11 mouse cellular contexts compared by ENCODE assay signal in genomic region chr14:16328959-16329480, GRCm38 (mm10). TPM values are rescaled to one million over a fixed set of nuclear protein-coding genes. Genes with fewer than 3 reads are reported as not detected.
DNase-seq lines count a peak whose midpoint lies in the region; ATAC-seq lines count a peak whose summit lies in the region.
"Had no signal": no experiment of that assay in that cellular context is flagged by ENCODE, and none has a peak within 500 bp of the region (broad histone marks: within the 10 kb centered on the region; RNA-seq: fewer than 3 reads in every experiment).

No protein-coding gene starts in this region.

- no peak for DNase-seq in heart, adult 11 months
- DNase-seq in lung, adult 18-20 months: no peak
- DNase-seq in adrenal gland, adult 2 months: no peak
- no peak for DNase-seq in frontal cortex, postnatal 36 days (ENCODE audit: low spot score in 2 of 2)
- DNase-seq: adrenal gland, adult 8-10 months; cerebellum, postnatal 36 days had no signal

- 33% methylated on average over 5 of the region's 5 CpGs for WGBS in heart, embryonic 11.5 days (ENCODE audit: insufficient replicate concordance)
- WGBS in lung, embryonic 16.5 days: 36% methylated on average over 5 of the region's 5 CpGs
- WGBS in embryonic facial prominence, embryonic 15.5 days: 32% methylated on average over 5 of the region's 5 CpGs
- WGBS in stomach, embryonic 16.5 days: 47% methylated on average over 5 of the region's 5 CpGs

- H3K36me3 ChIP-seq in heart, embryonic 11.5 days (ENCODE audit: control insufficient read depth, insufficient read depth, low read length): no peaks in the 10 kb centered on the region
- H3K36me3 ChIP-seq in lung, embryonic 16.5 days (ENCODE audit: control insufficient read depth, insufficient read depth, low read length): no peaks in the 10 kb centered on the region
- no peaks in the 10 kb centered on the region for H3K36me3 ChIP-seq in embryonic facial prominence, embryonic 15.5 days
- H3K36me3 ChIP-seq in stomach, embryonic 16.5 days (ENCODE audit: control insufficient read depth, insufficient read depth, low read length): no peaks in the 10 kb centered on the region

- H3K9ac ChIP-seq in heart, embryonic 11.5 days (ENCODE audit: low read depth, low read length): no peak overlapping the region
- H3K9ac ChIP-seq in lung, embryonic 16.5 days (ENCODE audit: low read length): peak overlapping the region; percentile 13; the same call in 1 of the 2 replicates
- no peak overlapping the region for H3K9ac ChIP-seq in embryonic facial prominence, embryonic 15.5 days
- H3K9ac ChIP-seq in stomach, embryonic 16.5 days (ENCODE audit: low read length): peak overlapping the region; percentile 16; the same call in 1 of the 2 replicates

- no peak overlapping the region for H3K4me2 ChIP-seq in heart, embryonic 11.5 days
- H3K4me2 ChIP-seq in lung, embryonic 16.5 days (ENCODE audit: low read depth, low read length): no peak overlapping the region
- H3K4me2 ChIP-seq in embryonic facial prominence, embryonic 15.5 days (replicated peaks): no peak overlapping the region
- H3K4me2 ChIP-seq in stomach, embryonic 16.5 days (ENCODE audit: low read depth, low read length): peak overlapping the region; percentile 2; the same call in 1 of the 2 replicates

- no peaks in the 10 kb centered on the region for H3K9me3 ChIP-seq in heart, embryonic 11.5 days (replicated peaks; ENCODE audit: control insufficient read depth, low read length)
- no peaks in the 10 kb centered on the region for H3K9me3 ChIP-seq in lung, embryonic 16.5 days (ENCODE audit: control insufficient read depth, low read length)
- H3K9me3 ChIP-seq in embryonic facial prominence, embryonic 15.5 days (replicated peaks): no peaks in the 10 kb centered on the region
- no peaks in the 10 kb centered on the region for H3K9me3 ChIP-seq in stomach, embryonic 16.5 days (replicated peaks; ENCODE audit: control insufficient read depth, low read length)

- peak overlapping the region; percentile 73 for H3K27ac ChIP-seq in heart, embryonic 11.5 days (ENCODE audit: low read depth, low read length)
- H3K27ac ChIP-seq in lung, embryonic 16.5 days (ENCODE audit: low read length): peak overlapping the region; percentile 26
- peak overlapping the region; percentile 29 for H3K27ac ChIP-seq in embryonic facial prominence, embryonic 15.5 days (replicated peaks)
- H3K27ac ChIP-seq in stomach, embryonic 16.5 days (ENCODE audit: low read length): peak overlapping the region; percentile 68

- no peak for ATAC-seq in heart, embryonic 11.5 days (replicated peaks; ENCODE audit: insufficient number of reproducible peaks, low FRiP score, low TSS enrichment)
- ATAC-seq in lung, embryonic 16.5 days (ENCODE audit: low read depth): peak; percentile 17; the same call in 1 of the 2 replicates
- ATAC-seq in embryonic facial prominence, embryonic 15.5 days (ENCODE audit: insufficient number of reproducible peaks, low FRiP score, low TSS enrichment, low read depth): no peak
- ATAC-seq in stomach, embryonic 16.5 days (ENCODE audit: insufficient read depth, low FRiP score): no peak
- ATAC-seq: CD4-positive, CD25-positive, alpha-beta regulatory T cell, adult 4 months had no signal

- H3K4me1 ChIP-seq in heart, embryonic 11.5 days (ENCODE audit: control insufficient read depth, insufficient read depth, low read length): peaks cover 6% of the 10 kb centered on the region; the same call in 1 of the 2 replicates
- H3K4me1 ChIP-seq in lung, embryonic 16.5 days (replicated peaks; ENCODE audit: control insufficient read depth, insufficient read depth, low read length): peaks cover 10% of the 10 kb centered on the region; the same call in 1 of the 2 replicates
- H3K4me1 ChIP-seq in embryonic facial prominence, embryonic 15.5 days: 0 out of 2 replicates have a peak, but pooled peaks cover 6% of the 10 kb centered on the region
- peaks cover 10% of the 10 kb centered on the region; the same call in 1 of the 2 replicates for H3K4me1 ChIP-seq in stomach, embryonic 16.5 days (ENCODE audit: control insufficient read depth, insufficient read depth, low read length)

- no peaks in the 10 kb centered on the region for H3K27me3 ChIP-seq in heart, embryonic 11.5 days (ENCODE audit: control insufficient read depth, insufficient read depth, low read length)
- H3K27me3 ChIP-seq in lung, embryonic 16.5 days (ENCODE audit: control insufficient read depth, insufficient read depth, low read depth, low read length): no peaks in the 10 kb centered on the region
- H3K27me3 ChIP-seq in embryonic facial prominence, embryonic 15.5 days: no peaks in the 10 kb centered on the region
- no peaks in the 10 kb centered on the region for H3K27me3 ChIP-seq in stomach, embryonic 16.5 days (ENCODE audit: control insufficient read depth, insufficient read depth, low read length)

- H3K4me3 ChIP-seq in heart, embryonic 11.5 days (ENCODE audit: low read depth, low read length): no peak overlapping the region
- no peak overlapping the region for H3K4me3 ChIP-seq in lung, embryonic 16.5 days (ENCODE audit: low read length)
- H3K4me3 ChIP-seq in embryonic facial prominence, embryonic 15.5 days (replicated peaks): no peak overlapping the region
- no peak overlapping the region for H3K4me3 ChIP-seq in stomach, embryonic 16.5 days (replicated peaks; ENCODE audit: low read length)

RNA-seq across cellular contexts. Expression of gene Top2b, which starts 36.0 kb away (rescaled TPM):
- polyA plus RNA-seq in heart, embryonic 11.5 days (2014; fragmentation: Nextera tagmentation; extraction: Ambion mirVana): 52.8 and 66.8 TPM in 2 replicates
- 36.1 and 45.6 TPM in 2 replicates for polyA plus RNA-seq in lung, embryonic 16.5 days (2015; fragmentation: Nextera tagmentation; extraction: Ambion mirVana)
- 46.0 and 49.1 TPM in 2 replicates for polyA plus RNA-seq in embryonic facial prominence, embryonic 15.5 days (2015; fragmentation: Nextera tagmentation; extraction: Ambion mirVana)
- polyA plus RNA-seq in stomach, embryonic 16.5 days (2015; fragmentation: Nextera tagmentation; extraction: Ambion mirVana): 34.4 and 40.1 TPM in 2 replicates
- total RNA-seq in adrenal gland, adult 2 months (2021): 10 to 100 TPM; 68.7 to 80.1 TPM
- polyA plus RNA-seq in adrenal gland, adult 2 months (2012; rRNA removed): 4.3 and 5.6 TPM in 2 replicates

Comparison
In these comparisons a context has a peak if more than half of its experiments do, and no peak if none do; other contexts are left out.
1. H3K9ac ChIP-seq: peak in lung, embryonic 16.5 days (single experiment) and stomach, embryonic 16.5 days (single experiment); none in heart, embryonic 11.5 days (single experiment) and embryonic facial prominence, embryonic 15.5 days (single experiment).
2. Peak in every context shown above with its lines, with median percentiles within 50 percentile points of each other: H3K27ac ChIP-seq.